Comparison of ENCODE assay signal across 9 mouse cellular contexts in the genomic region with DNA sequence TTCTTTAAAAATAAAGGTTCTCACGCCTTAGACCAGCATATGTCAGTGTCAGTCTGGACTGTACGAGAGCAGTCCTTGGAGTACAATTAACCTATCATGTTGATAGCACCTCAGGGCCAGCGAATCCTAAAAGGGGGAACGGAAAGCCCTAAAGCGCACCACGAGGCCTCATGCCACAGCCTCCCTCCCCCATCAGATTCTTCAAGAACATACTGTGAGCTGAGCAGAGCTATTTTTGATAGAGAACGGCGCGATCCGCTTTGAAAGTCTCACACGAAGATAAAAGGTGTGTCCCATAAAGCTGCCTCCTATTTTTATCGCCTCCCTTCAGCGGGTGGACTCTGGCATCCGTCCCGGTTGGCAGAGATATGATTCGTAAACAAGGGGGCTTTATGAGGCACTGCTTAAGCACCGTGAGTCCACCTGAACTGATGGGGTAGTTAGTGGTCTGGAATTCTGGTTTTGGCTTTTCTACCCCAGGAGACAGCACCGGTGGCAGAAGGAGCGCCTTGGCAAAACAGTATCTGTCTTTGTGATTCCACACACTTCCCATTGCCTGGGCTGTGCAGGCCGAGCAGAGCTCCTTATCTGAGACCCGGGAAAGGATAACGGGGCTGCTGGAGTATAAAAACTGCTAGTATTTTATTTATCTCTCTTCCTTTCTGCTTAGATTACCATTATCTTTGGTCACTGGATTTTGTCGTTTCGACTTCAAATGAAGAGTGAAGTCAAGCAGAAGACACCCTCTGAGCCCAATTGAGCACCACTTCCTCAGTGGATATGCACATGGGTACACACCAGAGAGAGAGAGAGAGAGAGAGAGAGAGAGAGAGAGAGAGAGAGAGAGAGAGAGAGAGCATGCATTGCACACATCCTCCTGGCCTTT.
DNase-seq lines count a peak whose midpoint lies in the region; TF ChIP-seq lines count a peak whose summit lies in the region.
"Had no signal": no experiment of that assay in that cellular context is flagged by ENCODE, and none has a peak within 500 bp of the region (broad histone marks: within the 10 kb centered on the region; RNA-seq: fewer than 3 reads in every experiment).

No protein-coding gene starts in this region.

- 87% methylated on average over 24 of the region's 24 CpGs for WGBS in embryonic facial prominence, embryonic 10.5 days

- peak; percentile 28 to 51 for DNase-seq in layer of hippocampus, adult 2 months (ENCODE audit: low spot score in 2 of 2)
- DNase-seq in layer of hippocampus, adult 9-10 months (ENCODE audit: low spot score): no peak
- DNase-seq in frontal cortex, postnatal 14 days (ENCODE audit: low spot score in 2 of 2): peak; percentile 29 to 37
- peak; percentile 39 to 70 for DNase-seq in left cerebral cortex, adult 8-10 months (ENCODE audit: low spot score in 2 of 2)
- DNase-seq in right cerebral cortex, postnatal 36 days (ENCODE audit: low spot score in 2 of 2): peak; percentile 67 to 80
- DNase-seq in embryo, embryonic 10 days (ENCODE audit: low spot score): no peak
- no peak for DNase-seq in embryonic facial prominence, embryonic 10.5 days (ENCODE audit: low spot score)
- no peak for DNase-seq in urinary bladder, adult 18-20 months (ENCODE audit: low spot score in 2 of 2)

- TF ChIP-seq CTCF in layer of hippocampus, adult 2 months (conservative IDR thresholded peaks at IDR 0.05): no peak

- H3K36me3 ChIP-seq in embryonic facial prominence, embryonic 10.5 days (replicated peaks): no peaks in the 10 kb centered on the region
- H3K36me3 ChIP-seq: midbrain, embryonic 12.5 days had no signal

- no peaks in the 10 kb centered on the region for H3K9me3 ChIP-seq in embryonic facial prominence, embryonic 10.5 days
- H3K9me3 ChIP-seq: midbrain, embryonic 12.5 days had no signal

- no peaks in the 10 kb centered on the region for H3K4me1 ChIP-seq in embryonic facial prominence, embryonic 10.5 days
- H3K4me1 ChIP-seq: midbrain, embryonic 12.5 days had no signal

- H3K4me3 ChIP-seq in layer of hippocampus, adult 2 months: peak overlapping the region; percentile 29; the same call in 1 of the 2 replicates
- no peak overlapping the region for H3K4me3 ChIP-seq in embryonic facial prominence, embryonic 10.5 days
- H3K4me3 ChIP-seq: midbrain, embryonic 12.5 days had no signal

- peak overlapping the region; percentile 67 for H3K27ac ChIP-seq in layer of hippocampus, adult 2 months
- no peak overlapping the region for H3K27ac ChIP-seq in embryonic facial prominence, embryonic 10.5 days (replicated peaks)
- H3K27ac ChIP-seq: midbrain, embryonic 12.5 days had no signal

- no peaks in the 10 kb centered on the region for H3K27me3 ChIP-seq in embryonic facial prominence, embryonic 10.5 days (replicated peaks; ENCODE audit: low read depth, poor library complexity, severe bottlenecking)
- H3K27me3 ChIP-seq: midbrain, embryonic 12.5 days had no signal

Comparison
In these comparisons a context has a peak if more than half of its experiments do, and no peak if none do; other contexts are left out.
1. DNase-seq: peak in layer of hippocampus, adult 2 months (2 of 2), frontal cortex, postnatal 14 days (2 of 2), left cerebral cortex, adult 8-10 months (2 of 2) and right cerebral cortex, postnatal 36 days (2 of 2); none in layer of hippocampus, adult 9-10 months (single experiment), embryo, embryonic 10 days (single experiment), embryonic facial prominence, embryonic 10.5 days (single experiment) and urinary bladder, adult 18-20 months (0 of 2).